Mouse (Mus musculus): Measurements from ENCODE around the gene Chst12.

- TF ChIP-seq POLR2A (IDR thresholded peaks at IDR 0.05; ENCODE audit: borderline replicate concordance, extremely low read depth, low read depth, low read length) (no peak), CTCF (IDR thresholded peaks at IDR 0.05; ENCODE audit: insufficient read depth, low read length) (no peak)
Observed at GRCm38 (mm10) chr5:140506096-140506794, 895 bp downstream of the Chst12 start.
